In genomic region chr12:33066355-33066754, GRCm38 (mm10) we compare ENCODE assay signal across 16 mouse cellular contexts. TPM values are rescaled to one million over a fixed set of nuclear protein-coding genes. Genes with fewer than 3 reads are reported as not detected.
DNase-seq lines count a peak whose midpoint lies in the region; ATAC-seq and TF ChIP-seq lines count a peak whose summit lies in the region.
"Had no signal": no experiment of that assay in that cellular context is flagged by ENCODE, and none has a peak within 500 bp of the region (broad histone marks: within the 10 kb centered on the region; RNA-seq: fewer than 3 reads in every experiment).

No protein-coding gene starts in this region.

- H3K27me3 ChIP-seq in lung, embryonic 14.5 days (ENCODE audit: insufficient read depth, low read length) = no peaks in the 10 kb centered on the region
- no peaks in the 10 kb centered on the region for H3K27me3 ChIP-seq in MEL (ENCODE audit: control insufficient read depth in 1 of 2, insufficient read depth in 2 of 2, low read length in 2 of 2)
- H3K27me3 ChIP-seq: embryonic facial prominence, embryonic 12.5 days; hindbrain, embryonic 15.5 days had no signal

- peak; percentile 17 for DNase-seq in heart, postnatal 4 days
- no peak for DNase-seq in heart, adult 8-10 months (ENCODE audit: low spot score)
- DNase-seq in lung, embryonic 14.5 days = peak; percentile 56
- DNase-seq in lung, adult 18-20 months = no peak
- no peak for DNase-seq in MEL (ENCODE audit: low read depth, low spot score)
- no peak for DNase-seq in thymus, postnatal 4 days
- no peak for DNase-seq in gastrocnemius, postnatal 10 days
- DNase-seq: cerebellum, adult 18-20 months; kidney, postnatal 14 days had no signal

- no peaks in the 10 kb centered on the region for H3K79me2 ChIP-seq in MEL (ENCODE audit: control insufficient read depth, insufficient read depth, low read length, poor library complexity)

- TF ChIP-seq RAD21 in MEL (IDR thresholded peaks at IDR 0.05; ENCODE audit: low read depth, low read length) = peak; percentile 5

- TF ChIP-seq CTCF in lung, embryonic 14.5 days (IDR thresholded peaks at IDR 0.05; ENCODE audit: low read depth) = peak; percentile 64
- TF ChIP-seq CTCF in MEL (IDR thresholded peaks at IDR 0.05 in 2 of 3, conservative IDR thresholded peaks at IDR 0.05 in 1 of 3; ENCODE audit: control insufficient read depth in 1 of 3, insufficient read depth in 1 of 3, low read depth in 2 of 3, low read length in 3 of 3, poor library complexity in 1 of 3, severe bottlenecking in 1 of 3) = peak in 1 of 3 experiments; percentile 5; a peak in 1 of 6 replicates
- TF ChIP-seq CTCF in embryonic fibroblast, embryonic 13.5 days (IDR thresholded peaks at IDR 0.05; ENCODE audit: borderline replicate concordance, insufficient read depth, low read length) = peak; percentile 17; the same call in 1 of the 2 replicates

- H3K36me3 ChIP-seq in lung, embryonic 14.5 days (ENCODE audit: insufficient read depth) = no peaks in the 10 kb centered on the region
- peaks cover 0 to 5% of the 10 kb centered on the region in 2 experiments; a peak in 1 of 4 replicates for H3K36me3 ChIP-seq in MEL (ENCODE audit: control insufficient read depth in 1 of 2, insufficient read depth in 2 of 2, low read length in 2 of 2)
- H3K36me3 ChIP-seq: embryonic facial prominence, embryonic 12.5 days; hindbrain, embryonic 15.5 days had no signal

- H3K9me3 ChIP-seq in lung, embryonic 14.5 days (ENCODE audit: low read depth, low read length) = no peaks in the 10 kb centered on the region
- H3K9me3 ChIP-seq in MEL (replicated peaks; ENCODE audit: insufficient read depth, low read length) = no peaks in the 10 kb centered on the region
- H3K9me3 ChIP-seq: embryonic facial prominence, embryonic 12.5 days; hindbrain, embryonic 15.5 days had no signal

- H3K4me3 ChIP-seq in lung, embryonic 14.5 days (ENCODE audit: low read depth, low read length) = no peak overlapping the region
- no peak overlapping the region for H3K4me3 ChIP-seq in MEL (ENCODE audit: control insufficient read depth in 1 of 2, insufficient read depth in 1 of 2, low read depth in 2 of 2, low read length in 2 of 2)
- H3K4me3 ChIP-seq in embryonic fibroblast, embryonic 13.5 days (ENCODE audit: insufficient read depth, low read length) = no peak overlapping the region
- H3K4me3 ChIP-seq: embryonic facial prominence, embryonic 12.5 days; hindbrain, embryonic 15.5 days had no signal

- no peaks in the 10 kb centered on the region for H3K4me1 ChIP-seq in lung, embryonic 14.5 days (ENCODE audit: insufficient read depth)
- peaks cover 8 to 22% of the 10 kb centered on the region in 2 experiments for H3K4me1 ChIP-seq in MEL (ENCODE audit: control insufficient read depth in 1 of 2, insufficient read depth in 2 of 2, low read length in 2 of 2)
- peaks cover 3% of the 10 kb centered on the region; the same call in 1 of the 2 replicates for H3K4me1 ChIP-seq in embryonic fibroblast, embryonic 13.5 days (ENCODE audit: control insufficient read depth, insufficient read depth, low read length)

- H3K9ac ChIP-seq in lung, embryonic 14.5 days = no peak overlapping the region
- no peak overlapping the region for H3K9ac ChIP-seq in MEL (ENCODE audit: control insufficient read depth, low read depth, low read length, poor library complexity, severe bottlenecking)
- H3K9ac ChIP-seq: embryonic facial prominence, embryonic 12.5 days; hindbrain, embryonic 15.5 days had no signal

- no peak for TF ChIP-seq EP300 in MEL (IDR thresholded peaks at IDR 0.05; ENCODE audit: low read depth in 1 of 2, low read length in 2 of 2)

- no peak overlapping the region for H3K4me2 ChIP-seq in lung, embryonic 14.5 days
- H3K4me2 ChIP-seq: embryonic facial prominence, embryonic 12.5 days; hindbrain, embryonic 15.5 days had no signal

- H3K27ac ChIP-seq in lung, embryonic 14.5 days (ENCODE audit: low read depth) = no peak overlapping the region
- H3K27ac ChIP-seq in MEL (ENCODE audit: control insufficient read depth, low read depth, low read length) = no peak overlapping the region
- no peak overlapping the region for H3K27ac ChIP-seq in embryonic fibroblast, embryonic 13.5 days (ENCODE audit: insufficient read depth, low read length)
- H3K27ac ChIP-seq: embryonic facial prominence, embryonic 12.5 days; hindbrain, embryonic 15.5 days; macrophage had no signal

- 51% methylated on average over 4 of the region's 4 CpGs for WGBS in lung, embryonic 14.5 days

- no peak for ATAC-seq in lung, embryonic 14.5 days (ENCODE audit: insufficient read depth)

- no peak for TF ChIP-seq POLR2A in MEL (IDR thresholded peaks at IDR 0.05; ENCODE audit: control insufficient read depth in 1 of 2, insufficient read depth in 1 of 2, low read depth in 1 of 2, low read length in 2 of 2, poor library complexity in 1 of 2)
- TF ChIP-seq POLR2A in embryonic fibroblast, embryonic 13.5 days (IDR thresholded peaks at IDR 0.05; ENCODE audit: low read depth, low read length) = no peak

TF ChIP-seq in MEL, 35 proteins besides CTCF, POLR2A, EP300 and RAD21:
- 0 out of 2 replicates have a peak, but pooled peaks have one; percentile 12 for TF ChIP-seq SMC3 (IDR thresholded peaks at IDR 0.05; ENCODE audit: low read depth, low read length)
- no peak for TF ChIP-seq MYC (IDR thresholded peaks at IDR 0.05; ENCODE audit: low read depth, low read length)

RNA-seq across cellular contexts. Expression of gene Cdhr3, which starts 26.3 kb away (rescaled TPM):
- not detected for total RNA-seq in heart, postnatal 4 days (2021)
- total RNA-seq in heart, adult 8-10 months (2022) = 1 to 10 TPM in 1 of 4 experiments, under 1 TPM in 2, not detected in 1; 0.13 to 1.9 (median 0.37) TPM
- polyA plus RNA-seq in lung, embryonic 14.5 days (2014; fragmentation: Nextera tagmentation; extraction: Ambion mirVana) = not detected in 2 replicates
- not detected in 2 replicates for total RNA-seq in MEL (2012; rRNA removed)
- not detected for polyA plus RNA-seq in MEL (2012; ENCODE audit: insufficient read depth in 1 of 2, insufficient read length in 2 of 2, low read depth in 1 of 2, low replicate concordance in 2 of 2, missing spikeins in 1 of 2)
- polyA plus RNA-seq in embryonic fibroblast, embryonic 13.5 days (2011; ENCODE audit: insufficient read length, low read depth, missing spikeins) = not detected in 2 replicates
- total RNA-seq in gastrocnemius, postnatal 10 days (2021) = 1 to 10 TPM; 2.0 to 2.6 TPM
- total RNA-seq: monocyte, adult 5-6 weeks had no signal
- polyA plus RNA-seq: embryonic facial prominence, embryonic 12.5 days; forebrain, embryonic 11.5 days; limb, embryonic 11.5 days; macrophage had no signal

Comparison
In these comparisons a context has a peak if more than half of its experiments do, and no peak if none do; other contexts are left out.
1. DNase-seq: peak in heart, postnatal 4 days (single experiment) and lung, embryonic 14.5 days (single experiment); none in heart, adult 8-10 months (single experiment), lung, adult 18-20 months (0 of 2), MEL (single experiment), thymus, postnatal 4 days (single experiment) and gastrocnemius, postnatal 10 days (single experiment).